Mouse (Mus musculus): Measurements from ENCODE around the gene Bzw1.

GRCm38 (mm10) chr1:58343861-58344260 is 48.8 kb upstream of the Bzw1 start:
- TF ChIP-seq CTCF (IDR thresholded peaks at IDR 0.05; ENCODE audit: low read depth, low read length) (no peak), POLR2A (IDR thresholded peaks at IDR 0.05; ENCODE audit: insufficient read depth, low read length) (no peak), EP300 (IDR thresholded peaks at IDR 0.05; ENCODE audit: insufficient read depth, low read depth, low read length) (no peak)
